Mouse (Mus musculus) liver, embryonic 11.5 days (tissue): ENCODE data around the gene Gpalpp1. TPM values are rescaled to one million over a fixed set of nuclear protein-coding genes. Genes with fewer than 3 reads are reported as not detected.

Experiments
- ATAC-seq: fragments of 200-750 bp; cut with Nextera tagmentation; replicated peaks from 2 replicates; pipeline ENCODE4 v1.8.0; 2017; ENCODE audit warnings: moderate number of reproducible peaks, mild to moderate bottlenecking, moderate TSS enrichment, moderate library complexity; ENCODE audit not compliant: low FRiP score
- DNase-seq: peaks from one replicate; pipeline ENCODE4 v3.0.0-alpha.2; 2017; ENCODE audit warnings: low spot score
- H3K27ac ChIP-seq: fragments of 300-500 bp; sonication (generic); 2 replicates; pipeline ENCODE4 v1.5.1; 2014; ENCODE audit warnings: mild to moderate bottlenecking, low read depth, low read length, control low read depth
- H3K27me3 ChIP-seq: fragments of 300-500 bp; sonication (generic); replicated peaks from 2 replicates; pipeline ENCODE4 v1.6.1; 2014; ENCODE audit warnings: low read length, mixed read lengths; ENCODE audit not compliant: control insufficient read depth, insufficient read depth
- H3K36me3 ChIP-seq: fragments of 300-500 bp; sonication (generic); 2 replicates; pipeline ENCODE4 v1.6.1; 2014; ENCODE audit warnings: mild to moderate bottlenecking, low read length, moderate library complexity, mixed read lengths; ENCODE audit not compliant: control insufficient read depth, insufficient read depth
- H3K4me1 ChIP-seq: fragments of 300-500 bp; sonication (generic); replicated peaks from 2 replicates; pipeline ENCODE4 v1.6.1; 2014; ENCODE audit warnings: low read length, mixed read lengths; ENCODE audit not compliant: control insufficient read depth, insufficient read depth
- H3K4me2 ChIP-seq: fragments of 300-500 bp; sonication (generic); 2 replicates; pipeline ENCODE4 v1.6.1; 2014; ENCODE audit warnings: mild to moderate bottlenecking, control low read depth, moderate library complexity
- H3K4me3 ChIP-seq: fragments of 300-500 bp; sonication (generic); 2 replicates; pipeline ENCODE4 v1.5.1; 2014; ENCODE audit warnings: low read depth, low read length, control low read depth
- H3K9ac ChIP-seq: fragments of 300-500 bp; sonication (generic); 2 replicates; pipeline ENCODE4 v1.6.1; 2014; ENCODE audit warnings: low read depth, low read length, control low read depth
- H3K9me3 ChIP-seq: fragments of 300-500 bp; sonication (generic); 2 replicates; pipeline ENCODE4 v1.6.1; 2016; ENCODE audit warnings: low read length, inconsistent platforms, mixed read lengths; ENCODE audit not compliant: control insufficient read depth
- WGBS: fragments of 180-500 bp; shearing (Covaris S2); extraction: QIAGEN DNeasy Blood & Tissue Kit; methylation state at CpG from one replicate; pipeline ENCODE4 v1.1.7; 2014; 5-methylcytosine and 5-hydroxymethylcytosine counted together
- polyA plus RNA-seq: library from polyadenylated mRNA; unstranded; fragments of >200 nt; fragmentation: Nextera tagmentation; extraction: Ambion mirVana; gene quantifications from 2 replicates; pipeline ENCODE4 v1.2.1, GENCODE M21; 2014

The Gpalpp1 gene
- 15.7 and 16.3 TPM in 2 replicates for polyA plus RNA-seq

GRCm38 (mm10) chr14:76110396-76111221 lies at the start of gene Gpalpp1, which contains the start of gene Nufip1:
Gene Gpalpp1 (minus strand): TSS chr14:76110760.
Gene Nufip1 (plus strand): TSS chr14:76110891.
- Histone ChIP-seq H3K27me3 (no peaks in the 10 kb centered on the region), H3K4me3 (peak within 1 kb of the TSS; percentile 96), H3K9me3 (no peaks in the 10 kb centered on the region), H3K27ac (peak within 1 kb of the TSS; percentile 80), H3K4me1 (peaks cover 8% of the 10 kb centered on the region; the same call in 1 of the 2 replicates), H3K4me2 (peak within 1 kb of the TSS; percentile 71), H3K36me3 (peaks cover under 1% of the 10 kb centered on the region; the same call in 1 of the 2 replicates), H3K9ac (peak within 1 kb of the TSS; percentile 82)
- peak; percentile 89 for DNase-seq
- WGBS = under 1% methylated on average over 69 of the region's 69 CpGs
- ATAC-seq = peak; percentile 97

- no peaks in the 10 kb centered on the region for H3K36me3 ChIP-seq
- ATAC-seq (peak; percentile 69), DNase-seq (no peak)
- no peak overlapping the region for H3K9ac ChIP-seq
- 0 out of 2 replicates have a peak overlapping the region, but pooled peaks have one; percentile 13 for H3K27ac ChIP-seq
- no peak overlapping the region for H3K4me2 ChIP-seq
- no peak overlapping the region for H3K4me3 ChIP-seq
- H3K4me1 ChIP-seq = peaks cover 4% of the 10 kb centered on the region
- 45% methylated on average over 5 of the region's 5 CpGs for WGBS
- H3K9me3 ChIP-seq = no peaks in the 10 kb centered on the region
- H3K27me3 ChIP-seq = no peaks in the 10 kb centered on the region
Observed at GRCm38 (mm10) chr14:76158192-76158785, 47.7 kb upstream of the Gpalpp1 start.

DNA sequence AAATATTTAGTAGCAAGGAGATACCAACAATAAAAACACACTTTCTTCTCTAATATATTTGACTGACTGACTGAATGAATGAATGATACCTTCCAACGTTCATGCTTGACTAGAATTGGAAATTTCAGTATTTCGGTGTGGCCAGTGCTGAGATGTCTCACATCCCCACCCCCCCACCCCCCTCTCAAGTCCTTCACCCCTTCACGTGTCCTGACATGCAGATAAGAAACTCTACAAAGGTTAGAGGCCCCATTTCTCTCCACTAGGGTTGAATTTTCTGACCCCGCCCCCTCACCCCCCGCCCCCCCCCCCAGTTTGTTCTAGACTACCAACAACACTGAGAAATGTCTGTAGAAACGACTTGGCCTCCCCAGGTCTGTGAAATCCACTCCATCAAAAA lies 43.3 kb upstream of the Gpalpp1 start:
- H3K4me2 ChIP-seq = peak overlapping the region; percentile 77
- no peak for DNase-seq
- no peaks in the 10 kb centered on the region for H3K9me3 ChIP-seq
- WGBS = 17% methylated on average over 6 of the region's 6 CpGs
- peak overlapping the region; percentile 84; the same call in 1 of the 2 replicates for H3K27ac ChIP-seq
- H3K4me3 ChIP-seq = peak overlapping the region; percentile 72; the same call in 1 of the 2 replicates
- H3K27me3 ChIP-seq = no peaks in the 10 kb centered on the region
- no peak for ATAC-seq
- H3K9ac ChIP-seq = no peak overlapping the region
- peaks cover 17% of the 10 kb centered on the region for H3K4me1 ChIP-seq
- H3K36me3 ChIP-seq = no peaks in the 10 kb centered on the region

DNA sequence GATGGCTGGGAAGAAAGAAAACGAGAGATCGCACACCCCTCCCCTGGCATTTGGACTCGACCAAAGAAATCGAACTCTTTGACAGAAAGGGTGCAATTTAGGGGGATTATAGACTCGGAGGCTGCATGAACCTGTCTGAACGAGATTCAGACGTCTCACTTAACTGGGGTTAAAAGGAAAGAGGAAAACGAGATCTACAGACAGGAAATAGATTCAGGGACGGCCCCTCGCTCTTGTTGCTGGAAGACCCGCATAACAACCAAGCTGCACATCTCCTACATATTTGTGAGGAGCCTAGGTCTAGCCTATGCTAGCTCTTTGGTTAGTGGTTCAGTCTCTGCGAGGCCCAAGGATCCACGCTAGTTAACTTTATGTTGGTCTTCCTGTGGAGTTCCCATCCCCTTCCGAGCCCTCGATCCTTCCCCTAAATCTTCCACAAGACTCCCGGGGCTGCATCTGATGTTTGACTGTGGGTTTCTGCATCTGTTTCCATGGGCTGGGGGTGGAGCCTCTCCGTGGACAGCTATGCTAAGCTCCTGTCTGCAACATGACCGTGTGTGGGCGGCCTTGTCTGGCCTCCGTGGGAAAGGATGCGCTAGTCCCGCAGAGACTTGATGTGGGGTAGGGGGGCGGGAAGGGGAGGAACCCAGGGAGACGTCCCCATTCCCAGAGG lies 42.6 kb upstream of the Gpalpp1 start:
- Histone ChIP-seq H3K4me1 (peaks cover 17% of the 10 kb centered on the region), H3K27ac (peak overlapping the region; percentile 84), H3K9me3 (no peaks in the 10 kb centered on the region), H3K4me2 (peak overlapping the region; percentile 77), H3K36me3 (no peaks in the 10 kb centered on the region), H3K27me3 (no peaks in the 10 kb centered on the region), H3K9ac (peak overlapping the region; percentile 61), H3K4me3 (peak overlapping the region; percentile 72)
- DNase-seq (no peak), ATAC-seq (peak; percentile 16)
- 2% methylated on average over 24 of the region's 24 CpGs for WGBS

- peak overlapping the region; percentile 82 for H3K9ac ChIP-seq
- peak overlapping the region; percentile 72 for H3K4me3 ChIP-seq
- under 1% methylated on average over 41 of the region's 41 CpGs for WGBS
- H3K27me3 ChIP-seq = no peaks in the 10 kb centered on the region
- peak; percentile 92 for ATAC-seq
- H3K27ac ChIP-seq = peak overlapping the region; percentile 91
- DNase-seq = peak; percentile 96
- peaks cover 13% of the 10 kb centered on the region for H3K4me1 ChIP-seq
- H3K36me3 ChIP-seq = no peaks in the 10 kb centered on the region
- no peaks in the 10 kb centered on the region for H3K9me3 ChIP-seq
- peak overlapping the region; percentile 77 for H3K4me2 ChIP-seq
Observed at GRCm38 (mm10) chr14:76152162-76153002, 41.8 kb upstream of the Gpalpp1 start.

- Histone ChIP-seq H3K4me2 (peak overlapping the region; percentile 77), H3K4me1 (peaks cover 13% of the 10 kb centered on the region), H3K9ac (peak overlapping the region; percentile 82; the same call in 1 of the 2 replicates), H3K27me3 (no peaks in the 10 kb centered on the region), H3K27ac (peak overlapping the region; percentile 91), H3K4me3 (peak overlapping the region; percentile 72), H3K9me3 (no peaks in the 10 kb centered on the region), H3K36me3 (no peaks in the 10 kb centered on the region)
- ATAC-seq = no peak
- under 1% methylated on average over 10 of the region's 10 CpGs for whole genome bisulfite sequencing
- no peak for DNase-seq
Observed at GRCm38 (mm10) chr14:76151820-76152161, 41.2 kb upstream of the Gpalpp1 start.

DNA sequence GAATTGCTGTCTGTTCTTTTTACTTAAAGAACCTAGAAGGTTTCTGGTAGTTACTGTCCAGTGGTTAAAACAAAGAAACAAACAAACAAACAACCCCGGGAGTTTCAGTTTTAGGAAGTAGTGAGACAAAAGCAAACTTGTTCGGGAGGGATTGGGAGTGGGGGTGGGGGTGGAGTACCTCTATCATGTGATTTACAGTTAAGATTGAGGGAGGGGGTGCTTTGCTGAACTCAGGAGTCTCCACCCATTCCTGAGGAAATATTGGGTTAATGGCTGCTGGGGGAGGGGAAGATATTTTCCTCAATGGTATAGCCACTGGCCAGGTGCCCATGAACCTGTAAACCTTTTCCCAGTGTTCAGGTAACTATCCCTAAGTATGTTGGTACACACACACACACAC lies 40.5 kb upstream of the Gpalpp1 start:
- H3K4me2 ChIP-seq = peak overlapping the region; percentile 77; the same call in 1 of the 2 replicates
- no peaks in the 10 kb centered on the region for H3K27me3 ChIP-seq
- no peak overlapping the region for H3K27ac ChIP-seq
- H3K9me3 ChIP-seq = no peaks in the 10 kb centered on the region
- DNase-seq (no peak), ATAC-seq (no peak)
- H3K9ac ChIP-seq = no peak overlapping the region
- H3K4me3 ChIP-seq = no peak overlapping the region
- 54% methylated on average over 2 of the region's 2 CpGs for WGBS
- H3K4me1 ChIP-seq = peaks cover 15% of the 10 kb centered on the region
- H3K36me3 ChIP-seq = no peaks in the 10 kb centered on the region

GRCm38 (mm10) chr14:76150499-76150898 lies 39.9 kb upstream of the Gpalpp1 start:
- WGBS = 86% methylated on average over 11 of the region's 11 CpGs
- no peaks in the 10 kb centered on the region for H3K27me3 ChIP-seq
- no peaks in the 10 kb centered on the region for H3K36me3 ChIP-seq
- DNase-seq (no peak), ATAC-seq (no peak)
- no peak overlapping the region for H3K9ac ChIP-seq
- H3K4me1 ChIP-seq = peaks cover 19% of the 10 kb centered on the region
- H3K4me3 ChIP-seq = no peak overlapping the region
- H3K9me3 ChIP-seq = no peaks in the 10 kb centered on the region
- no peak overlapping the region for H3K4me2 ChIP-seq
- H3K27ac ChIP-seq = no peak overlapping the region
